Mouse (Mus musculus) embryo, embryonic 10.5 days (tissue): Measurements from ENCODE around the gene Mark2.

Source experiments
- DNase-seq: peaks from one replicate; pipeline ENCODE4 v3.0.0-alpha.2; 2015; ENCODE audit warnings: low spot score

The Mark2 gene

DNA sequence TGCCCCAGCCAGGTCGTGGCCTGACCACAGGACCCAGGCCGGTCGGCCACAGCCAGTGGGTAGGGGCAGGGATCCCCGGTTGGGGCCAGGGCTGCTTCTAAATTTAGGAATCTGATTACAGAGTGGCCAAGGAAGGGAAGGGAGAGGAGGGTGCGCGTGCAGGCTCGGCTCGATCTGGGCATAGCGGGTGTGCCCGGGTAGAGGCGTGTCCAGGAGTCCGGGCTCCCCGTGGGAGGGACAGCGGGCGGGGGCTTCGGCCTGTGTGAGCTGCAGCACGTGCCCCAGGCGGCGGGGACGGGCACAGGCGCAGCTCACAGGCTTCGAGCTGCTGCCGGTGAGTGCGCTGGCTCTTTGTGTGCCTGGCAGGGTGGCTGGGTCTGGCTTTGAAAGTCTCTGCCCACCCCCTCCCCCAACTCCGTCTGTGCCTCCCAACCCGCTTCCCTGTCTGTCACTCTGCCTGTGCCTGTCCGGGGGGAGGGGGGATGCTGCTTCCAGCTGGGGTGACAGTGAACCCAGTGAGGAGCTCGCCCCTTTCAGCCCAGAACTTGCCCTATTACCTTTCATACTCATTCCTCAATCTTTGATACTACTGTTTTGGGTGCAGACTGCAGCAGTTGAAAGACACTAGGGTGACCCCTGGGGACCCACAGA lies 74.4 kb downstream of the Mark2 start, which contains the start of gene Rcor2:
Rcor2 (plus strand) TSS at position 235 of the 651 bp plus-strand sequence.
- peak; percentile 88 for DNase-seq

DNA sequence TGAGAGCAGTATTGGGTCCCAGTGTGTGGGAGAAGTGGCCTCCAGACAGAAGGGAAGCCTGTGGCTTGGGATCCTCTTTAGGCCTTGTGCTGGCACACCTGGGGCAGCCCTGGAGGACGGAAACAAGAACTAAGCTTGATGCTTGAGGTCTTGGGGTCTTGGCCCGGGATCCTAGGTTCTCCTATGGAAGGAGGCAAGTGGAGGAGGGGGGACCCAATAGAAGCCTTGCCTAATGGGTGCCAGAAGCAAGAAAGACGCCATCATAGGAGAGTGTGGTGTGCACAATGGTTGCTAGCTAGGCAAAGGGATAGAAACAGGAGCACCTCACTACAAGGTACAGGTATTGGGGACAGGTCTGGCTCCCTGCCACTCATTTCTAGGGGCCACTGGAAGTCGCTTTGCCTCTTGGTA lies 75.2 kb downstream of the Mark2 start:
- DNase-seq: peak; percentile 54

DNA sequence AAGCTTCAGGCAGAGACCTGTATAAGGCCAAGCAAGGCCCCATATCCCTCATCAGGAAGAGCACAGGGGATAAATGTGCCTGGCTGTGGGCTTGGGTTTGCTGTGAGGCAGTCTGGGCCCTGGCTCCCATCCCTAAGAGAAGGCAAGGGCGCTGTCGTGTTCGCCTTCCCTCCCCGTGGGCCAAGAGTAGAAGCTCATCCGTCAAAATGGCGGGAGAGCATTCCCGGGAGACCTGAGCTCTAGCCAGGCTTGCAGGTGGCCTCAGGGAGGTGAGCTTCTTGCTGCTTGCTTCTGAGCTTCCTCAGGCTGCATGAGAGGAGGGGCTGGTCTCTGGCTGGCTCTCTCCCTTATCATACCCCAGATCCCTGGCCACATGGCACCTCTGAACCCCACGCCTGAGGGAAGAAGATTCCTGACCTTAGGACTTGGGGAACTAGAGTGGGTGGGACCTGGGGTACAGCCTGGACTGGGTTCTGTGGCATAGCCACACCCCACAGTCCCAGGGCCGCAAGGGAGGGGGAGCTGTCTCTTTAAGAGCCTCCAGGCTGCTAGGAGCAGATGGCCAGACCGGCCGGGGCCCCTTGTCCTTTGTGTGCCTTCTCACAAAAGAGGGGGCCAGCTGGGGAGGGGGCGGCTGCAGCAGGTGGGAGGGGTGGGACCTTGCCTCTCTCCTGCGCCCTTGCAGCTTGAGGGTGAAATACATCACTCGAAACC lies 76.0 kb downstream of the Mark2 start:
- DNase-seq: peak; percentile 86

DNA sequence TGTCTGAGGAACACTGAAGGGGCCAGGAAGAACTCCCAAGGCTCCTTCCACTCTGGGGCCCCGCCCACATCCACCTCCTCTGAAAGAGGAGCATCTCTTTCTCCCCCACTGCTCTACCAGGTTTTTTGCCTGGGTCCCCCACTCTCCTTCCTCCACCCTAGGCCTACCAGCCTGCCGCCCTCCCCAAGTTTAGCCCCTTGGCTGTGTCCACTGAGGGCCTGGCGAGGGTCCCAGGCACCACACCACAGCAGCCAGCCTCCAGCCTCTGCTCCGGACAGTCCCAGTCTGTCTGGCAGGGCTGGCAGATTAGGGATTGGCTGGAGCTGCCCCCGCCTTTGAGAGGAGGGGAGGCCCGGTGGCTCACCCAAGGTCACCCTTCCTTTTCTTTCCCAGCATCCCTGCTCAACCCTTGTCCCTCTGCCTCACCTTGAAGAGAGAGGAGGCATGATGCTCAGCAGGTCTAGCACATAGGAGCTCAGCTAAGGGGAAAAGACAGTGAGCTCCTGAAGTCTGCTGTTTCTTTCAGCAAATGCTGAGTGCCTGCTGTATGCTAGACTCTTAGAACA lies 76.8 kb downstream of the Mark2 start:
- peak; percentile 63 for DNase-seq

DNA sequence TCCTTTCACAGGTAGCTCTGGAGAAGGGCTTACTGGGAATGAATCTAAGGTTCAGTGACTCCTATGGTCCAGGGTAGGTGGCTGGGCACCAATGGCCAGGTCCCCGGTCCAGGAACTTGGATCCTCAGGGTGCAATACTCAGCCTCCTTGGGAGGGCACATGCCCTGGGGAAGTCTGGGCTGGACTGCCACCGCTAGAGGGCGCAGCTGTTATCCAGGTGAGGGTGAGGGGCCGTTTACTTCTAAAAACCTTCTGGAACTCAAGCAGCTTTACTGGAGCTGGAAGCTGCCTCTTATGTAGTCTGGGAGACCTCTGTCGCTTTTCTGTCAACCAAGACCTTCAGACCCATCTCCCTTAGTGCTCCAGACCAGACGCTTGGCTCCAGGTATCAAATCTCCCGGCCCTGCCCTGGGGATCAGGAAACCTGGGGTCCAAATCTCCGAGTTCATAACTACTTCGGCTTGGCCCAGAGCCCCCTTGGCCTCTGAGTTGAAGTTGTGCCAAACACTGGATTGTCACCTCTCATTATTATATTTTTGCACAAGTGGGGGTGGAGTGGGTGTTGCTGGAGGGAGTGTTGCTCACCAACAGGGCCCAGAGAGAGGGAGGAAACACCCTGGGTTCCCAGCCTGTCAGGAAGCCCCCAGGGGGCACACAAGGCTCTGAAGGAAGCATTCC lies 77.4 kb downstream of the Mark2 start:
- peak; percentile 88 for DNase-seq

DNA sequence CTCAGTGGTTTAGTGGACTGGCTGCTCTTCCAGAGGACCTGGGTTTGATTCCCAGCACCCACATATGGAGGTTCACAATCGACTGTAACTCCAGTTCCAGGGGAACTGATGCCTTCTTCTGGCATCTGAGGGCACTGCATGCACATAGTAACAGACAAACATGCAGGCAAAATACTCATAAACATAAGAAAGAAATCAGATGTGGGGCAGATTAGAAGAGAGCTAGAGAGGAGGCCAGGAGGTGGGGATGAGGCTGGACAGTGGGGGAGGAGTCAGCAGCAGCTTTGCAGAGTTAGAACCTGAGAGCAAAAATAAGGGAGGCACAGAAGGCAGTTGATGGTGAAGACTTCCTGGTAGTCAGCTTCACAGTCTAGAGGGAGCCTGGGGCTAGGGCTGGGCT lies 79.1 kb downstream of the Mark2 start:
- DNase-seq: no peak

DNA sequence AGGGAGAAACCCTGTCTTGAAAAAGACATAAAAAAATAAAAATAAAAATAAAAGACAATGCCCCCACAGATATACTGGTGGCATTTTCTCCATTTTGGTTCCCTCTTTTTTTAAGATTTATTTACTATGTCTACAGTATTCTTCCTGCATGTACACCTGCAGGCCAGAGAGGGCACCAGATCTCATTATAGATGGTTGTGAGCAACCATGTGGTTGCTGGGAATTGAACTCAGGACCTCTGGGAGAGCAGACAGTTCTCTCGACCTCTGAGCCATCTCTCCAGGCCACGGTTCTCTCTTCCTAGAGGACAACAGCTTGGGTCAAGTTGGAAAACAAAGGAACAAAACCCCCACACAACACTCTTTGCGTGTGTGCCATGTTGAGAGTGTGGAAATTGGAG lies 79.7 kb downstream of the Mark2 start:
- DNase-seq: no peak

DNA sequence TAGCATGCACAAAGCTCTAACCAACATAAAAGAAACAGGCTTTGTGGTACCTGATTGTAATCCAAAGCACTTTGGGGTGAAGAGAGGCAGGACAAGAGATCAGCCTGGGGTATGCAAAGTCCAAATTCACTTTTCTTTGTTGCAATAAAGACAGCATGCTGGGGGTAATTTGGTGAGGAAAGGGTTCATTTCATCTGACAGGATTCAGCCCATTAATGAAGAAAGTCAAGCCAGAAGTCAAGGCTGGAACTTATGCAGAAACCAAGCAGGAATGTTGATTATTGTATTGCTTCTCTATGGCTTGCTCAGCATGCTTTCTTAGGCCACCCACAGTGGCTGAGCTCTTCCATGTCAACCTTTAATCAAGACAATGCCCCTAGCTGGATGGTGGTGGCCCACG lies 80.2 kb downstream of the Mark2 start:
- DNase-seq: no peak

DNA sequence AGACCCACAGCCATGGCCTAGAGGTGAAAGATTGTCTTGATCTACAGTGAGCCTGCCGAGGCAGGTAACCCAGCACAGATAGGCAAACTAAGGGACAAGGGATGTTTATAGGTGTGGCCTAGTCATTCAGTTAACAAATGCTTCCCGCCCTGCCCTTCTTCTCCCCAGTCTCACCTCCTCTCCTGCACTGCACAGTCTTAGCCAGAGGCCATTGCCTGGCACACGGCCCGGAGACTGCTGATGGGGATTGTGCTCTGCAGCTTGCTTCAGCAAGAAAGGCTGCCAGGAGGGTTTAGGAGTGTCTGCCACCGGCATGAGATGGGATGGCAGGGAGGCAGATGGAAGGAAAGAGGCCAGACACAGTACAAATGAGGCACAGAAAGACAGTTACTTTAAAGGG lies 83.8 kb downstream of the Mark2 start:
- no peak for DNase-seq

DNA sequence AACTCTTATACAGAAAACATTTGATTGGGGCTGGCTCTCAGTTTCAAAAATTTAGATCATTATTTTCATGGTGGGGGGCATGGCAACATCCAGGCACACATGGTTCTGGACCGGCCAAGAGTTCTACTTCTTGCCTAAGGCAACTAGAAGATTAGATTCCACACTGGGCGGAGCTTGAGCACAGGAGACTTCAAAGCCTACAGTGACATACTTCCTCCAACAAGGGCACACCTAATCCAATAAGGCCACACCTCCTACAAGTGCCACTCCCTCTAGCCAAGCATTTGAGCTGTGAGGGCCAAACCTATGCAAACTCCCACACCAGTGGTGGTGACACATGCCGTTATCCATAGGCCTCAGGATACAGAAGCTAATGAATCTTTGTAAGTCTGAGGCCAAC lies 95.6 kb downstream of the Mark2 start:
- DNase-seq: no peak

DNA sequence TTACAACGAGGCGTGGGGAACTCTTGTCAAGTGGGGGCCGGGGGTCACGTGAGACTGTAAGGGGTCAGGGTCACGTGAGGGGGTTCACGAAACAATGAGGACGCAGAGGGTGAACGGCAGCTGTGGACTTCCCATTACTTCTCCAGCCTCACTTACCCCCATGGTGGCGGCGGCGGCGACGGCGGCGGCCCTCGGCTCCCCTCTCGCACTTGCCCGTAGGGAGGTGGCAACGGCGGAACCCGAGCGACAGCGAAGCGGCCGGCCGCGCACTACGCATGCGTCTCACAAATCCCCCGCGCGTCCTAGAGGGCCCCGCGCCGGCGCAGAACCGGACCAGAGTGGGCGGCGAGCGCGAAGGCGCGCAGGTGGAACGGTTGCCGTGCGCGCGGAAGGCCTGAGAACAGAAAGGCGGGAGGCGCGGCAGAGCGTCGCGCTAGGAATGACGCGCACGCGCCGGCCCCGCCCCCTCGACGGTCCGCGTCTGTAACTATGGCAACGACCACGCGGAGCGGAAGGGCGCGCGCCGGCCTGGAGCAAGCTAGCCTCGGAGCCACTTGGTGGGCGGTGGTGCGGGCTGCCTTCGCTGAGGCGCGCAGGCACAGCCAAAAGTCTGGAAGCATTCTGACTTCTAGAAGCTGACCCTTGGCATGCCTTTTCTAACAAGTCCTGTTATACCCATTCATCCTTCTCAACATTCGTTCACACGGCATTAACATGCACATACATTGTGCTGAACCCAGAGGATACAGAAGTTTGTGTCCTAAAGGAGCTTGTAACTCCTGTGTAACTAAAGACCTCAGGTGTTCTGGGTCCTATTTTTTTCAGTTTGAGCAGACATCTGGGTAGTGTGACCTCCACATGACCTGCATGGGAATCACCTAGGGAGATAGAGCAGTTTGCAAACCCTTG lies 100.6 kb downstream of the Mark2 start, which contains the start of gene Naa40:
Naa40 (minus strand) TSS at position 402 of the 909 bp plus-strand sequence.
- peak; percentile 97 for DNase-seq

DNA sequence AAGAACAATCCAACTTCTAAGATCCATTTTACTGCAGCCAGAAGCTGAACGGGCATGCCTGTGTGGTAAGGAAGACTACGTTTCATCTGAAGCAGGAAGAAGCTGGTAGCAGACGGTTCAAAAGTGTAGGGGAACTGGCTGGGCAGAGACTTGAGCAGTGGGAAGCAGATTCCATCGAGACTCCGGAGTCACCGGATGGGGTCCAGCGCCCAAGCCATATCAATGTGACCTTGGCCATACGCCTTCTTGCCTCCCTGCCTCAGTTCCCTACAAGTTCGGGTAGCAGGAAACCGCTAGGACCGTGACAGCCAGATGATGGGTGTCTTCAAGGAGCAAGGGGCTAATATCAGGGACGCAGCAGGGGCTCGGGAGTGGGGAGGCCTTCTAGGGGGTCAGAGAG lies 101.4 kb downstream of the Mark2 start:
- DNase-seq: peak; percentile 34

DNA sequence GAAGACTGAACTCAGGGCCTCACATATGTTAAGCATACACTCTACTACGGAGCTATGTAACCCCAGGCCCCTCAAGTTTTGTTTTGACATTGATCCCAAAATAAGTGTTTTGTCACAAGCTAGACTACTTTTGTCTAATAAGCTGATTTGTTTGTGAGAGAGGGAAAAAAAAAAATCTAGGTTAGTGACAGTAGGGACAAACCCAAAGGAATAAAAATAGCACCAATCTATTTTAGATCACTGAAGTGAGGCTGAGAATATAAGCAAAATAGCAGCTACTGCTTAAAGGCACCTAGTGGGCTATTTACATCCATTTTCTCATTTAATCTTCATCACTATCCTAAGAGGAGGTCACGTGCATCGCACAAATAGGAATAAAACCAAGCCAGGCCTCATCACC lies 102.1 kb downstream of the Mark2 start:
- no peak for DNase-seq

DNA sequence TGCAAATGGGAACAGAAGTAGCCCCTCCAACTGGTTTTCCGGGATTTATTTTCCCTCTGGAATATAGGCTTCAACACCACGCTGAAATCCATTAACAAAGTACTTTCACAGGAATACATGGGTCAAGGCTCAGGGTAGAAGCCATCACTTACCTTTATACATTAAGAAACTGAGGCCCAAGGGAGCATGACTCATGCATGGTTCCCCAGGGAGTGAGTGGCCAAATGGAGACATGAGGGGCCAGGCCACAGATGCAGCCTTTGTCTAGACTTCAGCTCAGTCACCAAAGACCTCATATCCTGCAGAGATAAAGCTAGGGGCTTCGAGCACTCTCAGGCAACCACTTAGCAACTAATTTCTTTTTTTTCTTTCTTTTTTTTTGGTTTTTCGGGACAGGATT lies 104.9 kb downstream of the Mark2 start:
- no peak for DNase-seq

DNA sequence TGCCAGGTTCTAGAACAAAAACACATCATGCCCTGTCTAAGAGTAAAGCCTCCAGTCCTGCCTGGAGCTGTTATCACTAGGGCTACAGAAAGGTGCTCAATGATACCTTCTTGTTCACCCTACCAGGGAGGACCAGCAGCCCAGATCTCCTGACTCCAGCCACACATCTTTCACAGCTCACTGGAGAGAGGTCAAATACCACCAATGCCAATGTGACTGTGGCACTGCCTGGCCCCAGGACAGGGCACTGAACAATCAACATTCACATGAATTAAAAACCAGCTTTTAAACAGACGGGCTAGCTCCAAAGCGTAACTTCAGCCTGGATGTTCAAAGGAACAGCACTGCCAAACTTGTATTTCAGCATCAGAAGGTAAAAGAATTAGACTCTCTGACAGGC lies 105.6 kb downstream of the Mark2 start:
- no peak for DNase-seq

DNA sequence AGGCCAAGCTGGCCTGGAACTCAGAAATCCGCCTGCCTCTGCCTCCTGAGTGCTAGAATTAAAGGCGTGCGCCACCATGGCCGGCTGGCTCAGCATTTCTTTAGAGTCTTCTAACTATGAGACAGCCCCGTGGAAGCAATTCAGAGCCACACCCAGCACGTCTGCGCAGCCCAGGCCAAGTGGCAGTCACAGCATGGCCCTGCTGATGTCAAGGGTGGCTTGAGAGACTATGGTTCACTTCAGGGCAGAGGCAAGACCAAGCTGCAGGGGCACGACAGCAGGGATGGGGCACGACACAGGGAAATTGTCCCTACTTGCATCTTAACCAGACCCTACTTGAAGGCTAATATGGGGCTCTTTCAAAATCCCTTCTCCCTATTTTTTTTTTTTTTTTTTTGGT lies 106.2 kb downstream of the Mark2 start:
- DNase-seq: no peak

DNA sequence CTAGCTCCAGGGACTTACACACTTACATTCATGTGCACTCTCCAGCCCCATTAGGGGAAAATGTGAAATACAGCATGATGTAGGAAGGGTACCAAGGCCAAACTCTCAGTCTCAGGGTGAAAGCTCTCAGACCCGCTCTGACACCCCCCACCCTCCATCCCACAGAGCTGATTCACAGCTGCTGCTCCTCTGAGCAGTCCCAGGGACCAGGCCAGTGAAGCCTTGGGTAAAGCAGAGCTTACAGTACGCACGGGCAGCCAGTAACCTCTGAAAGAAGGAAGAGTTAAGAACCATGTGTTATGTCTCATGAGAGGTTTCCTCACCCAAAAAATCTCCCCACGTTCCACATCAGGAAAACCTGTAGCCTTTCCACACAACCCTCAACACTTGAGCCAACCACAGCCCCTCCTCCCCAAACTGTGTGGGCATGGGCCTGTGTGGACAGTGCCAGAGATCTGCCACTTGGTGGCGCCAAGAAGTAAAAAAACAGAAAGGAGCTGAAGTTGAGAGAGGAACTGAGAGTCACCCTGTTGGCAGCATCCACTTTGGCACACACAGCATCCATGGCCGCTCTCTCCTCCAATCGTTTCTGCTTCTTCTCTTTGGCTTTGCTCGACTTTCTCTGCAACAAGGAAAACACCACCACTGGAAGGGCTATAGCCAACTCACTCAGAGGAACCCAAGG lies 107.0 kb downstream of the Mark2 start:
- DNase-seq: peak; percentile 80

DNA sequence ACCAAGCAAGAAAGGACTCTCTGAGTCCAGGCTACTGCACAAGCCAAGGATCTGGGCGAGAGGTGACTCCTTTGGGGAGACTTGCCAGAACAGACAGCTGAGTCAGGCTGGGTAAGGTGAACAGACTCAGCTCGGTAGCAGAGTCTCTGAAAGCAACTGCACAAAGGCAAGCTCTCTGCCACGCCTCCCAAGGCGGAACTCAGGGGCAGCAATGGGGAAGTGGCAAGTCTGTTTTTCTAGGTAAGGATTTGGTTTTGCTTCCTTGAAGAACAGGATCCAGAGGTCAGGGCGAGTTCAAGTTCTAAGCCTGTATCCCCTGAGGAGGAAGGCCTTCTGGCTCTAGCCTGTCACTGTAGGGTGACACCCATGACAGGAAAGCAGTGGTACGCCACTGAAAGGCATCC lies 115.1 kb downstream of the Mark2 start:
- DNase-seq: no peak
